In genomic region chrX:38564542-38565175, GRCm38 (mm10) we compare ENCODE assay signal across 8 mouse cellular contexts. TPM values are rescaled to one million over a fixed set of nuclear protein-coding genes. Genes with fewer than 3 reads are reported as not detected.
DNase-seq lines count a peak whose midpoint lies in the region; ATAC-seq and TF ChIP-seq lines count a peak whose summit lies in the region.

No protein-coding gene starts in this region.

- intact Hi-C loops in heart, postnatal 25 days (cut with DNase I), result loop anchor here (5.0 kb wide), 1 partner anchor 38 kb away; the partner anchor contains the start of gene Mcts1

- 30% methylated on average over 33 of the region's 52 CpGs for WGBS in forebrain, embryonic 14.5 days
- WGBS in lung, adult 2 months, result 22% methylated on average over 47 of the region's 52 CpGs

- no peak for TF ChIP-seq POLR2A in ES-Bruce4 (IDR thresholded peaks at IDR 0.05; ENCODE audit: insufficient read depth, low read length)
- TF ChIP-seq POLR2A in lung, adult 2 months (IDR thresholded peaks at IDR 0.05; ENCODE audit: borderline replicate concordance, extremely low read depth, low read depth, low read length), result peak; percentile 41; the same call in 1 of the 2 replicates

- peak; percentile 42; the same call in 1 of the 2 replicates for TF ChIP-seq EP300 in ES-Bruce4 (IDR thresholded peaks at IDR 0.05; ENCODE audit: insufficient read depth, low read depth, low read length)

- peaks cover 39% of the 10 kb centered on the region for H3K36me3 ChIP-seq in ES-Bruce4 (ENCODE audit: control insufficient read depth, insufficient read depth, low read length, poor library complexity, severe bottlenecking)
- peaks cover under 1% of the 10 kb centered on the region; the same call in 1 of the 2 replicates for H3K36me3 ChIP-seq in forebrain, embryonic 14.5 days (ENCODE audit: control insufficient read depth, insufficient read depth, low read length)

- H3K4me3 ChIP-seq in ES-Bruce4 (ENCODE audit: low read depth, low read length), result peak overlapping the region; percentile 68
- peak overlapping the region; percentile 44 for H3K4me3 ChIP-seq in forebrain, embryonic 14.5 days (ENCODE audit: low read depth, low read length)
- peak overlapping the region; percentile 68 for H3K4me3 ChIP-seq in lung, adult 2 months (replicated peaks; ENCODE audit: extremely low read depth, low read depth, low read length)

- DNase-seq in cerebellum, adult 11 months, result peak; percentile 84
- peak; percentile 93 for DNase-seq in forebrain, embryonic 14.5 days (ENCODE audit: low spot score)
- DNase-seq in heart, postnatal 25 days (ENCODE audit: low spot score), result peak; percentile 83
- peak; percentile 89 to 92 for DNase-seq in layer of hippocampus, adult 18-20 months (ENCODE audit: low spot score in 2 of 2)
- DNase-seq in lung, adult 2 months, result peak; percentile 86
- DNase-seq in thymus, adult 18-20 months, result peak; percentile 73 to 81

- H3K27ac ChIP-seq in ES-Bruce4 (ENCODE audit: insufficient read depth, low read length), result peak overlapping the region; percentile 71; the same call in 1 of the 2 replicates
- H3K27ac ChIP-seq in forebrain, embryonic 14.5 days (ENCODE audit: low read depth, low read length), result peak overlapping the region; percentile 91

- H3K9me3 ChIP-seq in ES-Bruce4 (replicated peaks; ENCODE audit: control insufficient read depth, insufficient read depth, low read length, poor library complexity, severe bottlenecking), result no peaks in the 10 kb centered on the region
- no peaks in the 10 kb centered on the region for H3K9me3 ChIP-seq in forebrain, embryonic 14.5 days (replicated peaks; ENCODE audit: control insufficient read depth, low read length)

- H3K27me3 ChIP-seq in ES-Bruce4 (ENCODE audit: control insufficient read depth, insufficient read depth, low read length, poor library complexity, severe bottlenecking), result no peaks in the 10 kb centered on the region
- no peaks in the 10 kb centered on the region for H3K27me3 ChIP-seq in forebrain, embryonic 14.5 days (replicated peaks; ENCODE audit: control insufficient read depth, insufficient read depth, low read length)

- peak; percentile 97 for ATAC-seq in forebrain, embryonic 14.5 days
- ATAC-seq in neutrophil, adult 5-6 weeks (ENCODE audit: extremely low read depth, insufficient number of reproducible peaks, low FRiP score, poor library complexity, severe bottlenecking), result peak; percentile 95

- H3K4me1 ChIP-seq in ES-Bruce4 (ENCODE audit: control insufficient read depth, insufficient read depth, low read length), result no peaks in the 10 kb centered on the region
- no peaks in the 10 kb centered on the region for H3K4me1 ChIP-seq in forebrain, embryonic 14.5 days (ENCODE audit: control insufficient read depth, insufficient read depth, low read length)
- peaks cover 2% of the 10 kb centered on the region; the same call in 1 of the 2 replicates for H3K4me1 ChIP-seq in lung, adult 2 months (ENCODE audit: control insufficient read depth, insufficient read depth, low read length)

- H3K4me2 ChIP-seq in forebrain, embryonic 14.5 days (ENCODE audit: low read length), result peak overlapping the region; percentile 57

- H3K9ac ChIP-seq in ES-Bruce4 (ENCODE audit: low read depth, poor library complexity, severe bottlenecking), result peak overlapping the region; percentile 97
- H3K9ac ChIP-seq in forebrain, embryonic 14.5 days (ENCODE audit: low read length), result peak overlapping the region; percentile 73

- TF ChIP-seq CTCF in ES-Bruce4 (IDR thresholded peaks at IDR 0.05; ENCODE audit: low read depth, low read length), result no peak
- TF ChIP-seq CTCF in lung, adult 2 months (IDR thresholded peaks at IDR 0.05; ENCODE audit: insufficient read depth, low read length), result no peak

RNA-seq across cellular contexts. Expression of gene Cul4b, which starts 11.3 kb away (rescaled TPM):
- 530 and 557 TPM in 2 replicates for polyA plus RNA-seq in ES-Bruce4 (2011; ENCODE audit: insufficient read depth, insufficient read length, low read depth, missing spikeins)
- 24.1 and 24.6 TPM in 2 replicates for polyA plus RNA-seq in forebrain, embryonic 14.5 days (2014; fragmentation: Nextera tagmentation; extraction: Ambion mirVana)
- total RNA-seq in heart, postnatal 25 days (2021), result 10 to 100 TPM; 13.1 to 13.3 TPM
- 10 to 100 TPM; 32.5 to 33.9 TPM for total RNA-seq in layer of hippocampus, adult 18-20 months (2021)
- polyA plus RNA-seq in lung, adult 2 months (2012; rRNA removed), result 3.4 and 4.1 TPM in 2 replicates
- total RNA-seq in neutrophil, adult 5-6 weeks (2017), result 42.7 and 49.1 TPM in 2 replicates

RNA-seq across cellular contexts. Expression of gene Mcts1, which starts 35.7 kb away (rescaled TPM):
- 153 and 160 TPM in 2 replicates for polyA plus RNA-seq in ES-Bruce4 (2011; ENCODE audit: insufficient read depth, insufficient read length, low read depth, missing spikeins)
- polyA plus RNA-seq in forebrain, embryonic 14.5 days (2014; fragmentation: Nextera tagmentation; extraction: Ambion mirVana), result 160 and 162 TPM in 2 replicates
- 10 to 100 TPM; 40.4 to 44.3 TPM for total RNA-seq in heart, postnatal 25 days (2021)
- total RNA-seq in layer of hippocampus, adult 18-20 months (2021), result 10 to 100 TPM; 76.1 to 83.8 TPM
- 5.2 and 8.5 TPM in 2 replicates for polyA plus RNA-seq in lung, adult 2 months (2012; rRNA removed)
- total RNA-seq in neutrophil, adult 5-6 weeks (2017), result 41.3 and 43.0 TPM in 2 replicates

Comparison
In these comparisons a context has a peak if more than half of its experiments do, and no peak if none do; other contexts are left out.
1. Peak in every context shown above with its lines: DNase-seq, ATAC-seq, H3K4me3 ChIP-seq and H3K27ac ChIP-seq.